Mouse (Mus musculus) embryo, embryonic 11.5 days (tissue): ENCODE measurements around the gene Prdm4.
A peak's percentile ranks its signal among the peaks of the same experiment; 100 is the strongest.

Experiments
- DNase-seq: peaks from one replicate; pipeline ENCODE4 v3.0.0-alpha.2; 2012; ENCODE audit warnings: low read depth, low spot score

Prdm4 gene

DNA sequence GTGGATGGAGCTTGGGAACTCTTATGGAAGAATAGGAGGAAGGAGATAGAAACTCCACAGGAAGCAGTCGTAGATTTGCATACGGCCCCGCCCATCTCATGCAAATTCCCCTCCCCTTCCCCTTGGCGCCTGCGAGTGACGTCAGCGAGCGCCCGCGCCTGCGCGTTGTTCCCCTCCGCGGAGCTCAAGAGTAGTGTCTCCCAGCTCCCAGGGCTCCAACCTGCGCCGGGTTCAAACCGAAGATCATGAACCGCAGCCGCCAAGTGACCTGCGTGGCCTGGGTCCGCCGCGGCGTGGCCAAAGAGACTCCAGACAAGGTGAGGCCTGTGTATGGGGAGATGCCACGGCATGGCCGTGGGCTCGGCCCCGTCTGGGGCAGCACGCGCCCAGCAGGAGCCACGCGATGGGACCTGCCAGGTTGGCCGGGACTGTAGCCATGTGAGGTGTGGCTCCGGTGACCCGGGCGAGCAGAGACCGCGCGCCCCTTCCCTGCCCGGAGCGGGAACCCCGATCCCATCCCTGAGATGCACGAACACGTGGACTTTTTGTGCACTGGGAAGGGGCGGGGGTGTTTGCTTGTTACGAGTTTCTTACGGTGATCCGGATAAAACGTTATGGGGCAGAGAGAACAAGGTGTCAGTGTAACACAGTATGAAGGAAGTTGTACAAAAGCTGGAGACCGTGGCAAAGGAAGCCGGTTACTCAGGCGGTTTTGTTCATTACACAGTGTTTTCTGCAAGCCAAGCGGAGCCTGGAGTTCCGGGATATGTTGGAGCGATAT, 45.1 kb downstream of the Prdm4 start:
- DNase-seq, result peak; percentile 87

DNA sequence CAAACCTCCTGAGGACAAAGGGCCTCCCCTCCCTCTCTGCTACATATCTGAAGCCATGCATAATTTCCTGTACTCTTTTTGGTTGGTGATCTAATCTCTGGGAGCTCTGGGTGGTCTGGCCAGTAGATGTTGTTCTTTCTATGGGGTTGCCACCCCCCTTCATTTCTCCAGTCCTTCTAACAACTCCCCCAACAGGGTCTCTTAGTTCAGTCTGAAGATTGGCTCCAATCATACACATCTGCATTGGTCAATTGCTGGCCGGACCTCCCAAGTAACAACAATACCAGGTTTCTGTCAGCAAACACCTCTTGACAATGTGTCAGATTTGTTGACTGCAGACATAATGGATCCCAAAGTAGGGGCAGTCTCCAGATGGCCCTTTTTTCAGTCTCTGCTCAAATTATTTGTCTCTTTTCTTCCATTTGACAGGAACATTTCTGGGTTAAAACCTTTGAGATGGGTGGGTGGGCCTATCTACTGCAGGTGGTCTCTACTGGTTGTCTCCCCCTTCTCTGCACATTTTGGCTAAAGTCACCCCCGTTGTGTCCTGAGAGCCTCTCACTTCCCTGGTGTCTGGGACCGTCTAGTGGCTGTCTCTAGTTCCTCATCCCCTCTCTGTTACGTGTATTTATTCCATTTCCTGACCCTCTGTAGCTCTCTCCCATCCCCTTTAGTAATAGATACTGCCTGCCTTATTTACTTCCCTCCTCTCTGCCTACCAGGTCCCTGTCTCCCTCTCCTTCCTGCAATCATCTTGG, 70.7 kb downstream of the Prdm4 start:
- no peak for DNase-seq
